Mouse (Mus musculus): Measurements from ENCODE around the gene Grb10.

GRCm38 (mm10) chr11:11964729-11965128, 73.8 kb downstream of the Grb10 start:
- TF ChIP-seq FLI1 (IDR thresholded peaks at IDR 0.05; ENCODE audit: low read length) (no peak), GATA1 (IDR thresholded peaks at IDR 0.05; ENCODE audit: borderline replicate concordance, low read length) (no peak)

All from megakaryocyte, embryonic 14.5 days (primary cell).